Mouse (Mus musculus): ENCODE results near the gene Klhdc10. TPM values are rescaled to one million over a fixed set of nuclear protein-coding genes. Genes with fewer than 3 reads are reported as not detected.
A peak's percentile ranks its signal among the peaks of the same experiment; 100 is the strongest.

The Klhdc10 gene
- polyA plus RNA-seq (2015; fragmentation: Nextera tagmentation; extraction: Ambion mirVana) = 38.0 TPM in 2 replicates

- under 1% methylated on average over 40 of the region's 41 CpGs for WGBS
Observed at GRCm38 (mm10) chr6:30401308-30402015, at the start of gene Klhdc10. Gene Klhdc10, plus strand, starts transcription at chr6:30401868.

GRCm38 (mm10) chr6:30352762-30353161 lies 48.9 kb upstream of the Klhdc10 start:
- WGBS = 67% methylated on average over 8 of the region's 8 CpGs
- Histone ChIP-seq H3K27ac (ENCODE audit: low read length) (no peak overlapping the region), H3K9me3 (ENCODE audit: control insufficient read depth, low read length) (no peaks in the 10 kb centered on the region), H3K9ac (replicated peaks; ENCODE audit: low read depth, low read length) (no peak overlapping the region), H3K27me3 (replicated peaks; ENCODE audit: control insufficient read depth, insufficient read depth, low read length) (no peaks in the 10 kb centered on the region), H3K4me2 (ENCODE audit: low read length) (no peak overlapping the region), H3K4me1 (replicated peaks; ENCODE audit: control insufficient read depth, insufficient read depth, low read length) (no peaks in the 10 kb centered on the region), H3K4me3 (replicated peaks; ENCODE audit: low read length) (no peak overlapping the region), H3K36me3 (ENCODE audit: control insufficient read depth, insufficient read depth) (no peaks in the 10 kb centered on the region)
- ATAC-seq = no peak

More at GRCm38 (mm10) chr6:30401308-30402015, at the start of gene Klhdc10:
- peak; percentile 100 for ATAC-seq
- peak within 1 kb of the TSS; percentile 98 for H3K9ac ChIP-seq (replicated peaks; ENCODE audit: low read depth, low read length)
- peak within 1 kb of the TSS; percentile 89 for H3K4me3 ChIP-seq (replicated peaks; ENCODE audit: low read length)
- H3K9me3 ChIP-seq (ENCODE audit: control insufficient read depth, low read length) = no peaks in the 10 kb centered on the region
- peak within 1 kb of the TSS; percentile 99 for H3K27ac ChIP-seq (ENCODE audit: low read length)
- H3K36me3 ChIP-seq (ENCODE audit: control insufficient read depth, insufficient read depth) = no peaks in the 10 kb centered on the region
- H3K27me3 ChIP-seq (replicated peaks; ENCODE audit: control insufficient read depth, insufficient read depth, low read length) = no peaks in the 10 kb centered on the region
- H3K4me2 ChIP-seq (ENCODE audit: low read length) = peak within 1 kb of the TSS; percentile 60
- no peaks in the 10 kb centered on the region; the same call in 1 of the 2 replicates for H3K4me1 ChIP-seq (replicated peaks; ENCODE audit: control insufficient read depth, insufficient read depth, low read length)

GRCm38 (mm10) chr6:30353661-30354060 lies 48.0 kb upstream of the Klhdc10 start:
- Histone ChIP-seq H3K4me2 (ENCODE audit: low read length) (no peak overlapping the region), H3K9me3 (ENCODE audit: control insufficient read depth, low read length) (no peaks in the 10 kb centered on the region), H3K27ac (ENCODE audit: low read length) (no peak overlapping the region), H3K4me1 (replicated peaks; ENCODE audit: control insufficient read depth, insufficient read depth, low read length) (no peaks in the 10 kb centered on the region), H3K36me3 (ENCODE audit: control insufficient read depth, insufficient read depth) (no peaks in the 10 kb centered on the region), H3K4me3 (replicated peaks; ENCODE audit: low read length) (no peak overlapping the region), H3K9ac (replicated peaks; ENCODE audit: low read depth, low read length) (no peak overlapping the region), H3K27me3 (replicated peaks; ENCODE audit: control insufficient read depth, insufficient read depth, low read length) (no peaks in the 10 kb centered on the region)
- WGBS = 75% methylated on average over 8 of the region's 8 CpGs
- ATAC-seq = no peak

GRCm38 (mm10) chr6:30354760-30355159 lies 46.9 kb upstream of the Klhdc10 start:
- no peaks in the 10 kb centered on the region for H3K9me3 ChIP-seq (ENCODE audit: control insufficient read depth, low read length)
- H3K4me3 ChIP-seq (replicated peaks; ENCODE audit: low read length) = no peak overlapping the region
- no peaks in the 10 kb centered on the region for H3K27me3 ChIP-seq (replicated peaks; ENCODE audit: control insufficient read depth, insufficient read depth, low read length)
- H3K9ac ChIP-seq (replicated peaks; ENCODE audit: low read depth, low read length) = no peak overlapping the region
- no peak overlapping the region for H3K4me2 ChIP-seq (ENCODE audit: low read length)
- ATAC-seq = no peak
- 77% methylated on average over 5 of the region's 5 CpGs for WGBS
- H3K27ac ChIP-seq (ENCODE audit: low read length) = no peak overlapping the region
- no peaks in the 10 kb centered on the region for H3K4me1 ChIP-seq (replicated peaks; ENCODE audit: control insufficient read depth, insufficient read depth, low read length)
- no peaks in the 10 kb centered on the region for H3K36me3 ChIP-seq (ENCODE audit: control insufficient read depth, insufficient read depth)

GRCm38 (mm10) chr6:30355701-30356100 lies 46.0 kb upstream of the Klhdc10 start:
- Histone ChIP-seq H3K9me3 (ENCODE audit: control insufficient read depth, low read length) (no peaks in the 10 kb centered on the region), H3K36me3 (ENCODE audit: control insufficient read depth, insufficient read depth) (no peaks in the 10 kb centered on the region), H3K27me3 (replicated peaks; ENCODE audit: control insufficient read depth, insufficient read depth, low read length) (no peaks in the 10 kb centered on the region), H3K4me1 (replicated peaks; ENCODE audit: control insufficient read depth, insufficient read depth, low read length) (no peaks in the 10 kb centered on the region), H3K9ac (replicated peaks; ENCODE audit: low read depth, low read length) (no peak overlapping the region), H3K4me3 (replicated peaks; ENCODE audit: low read length) (no peak overlapping the region), H3K4me2 (ENCODE audit: low read length) (no peak overlapping the region), H3K27ac (ENCODE audit: low read length) (no peak overlapping the region)
- WGBS = 76% methylated on average over 8 of the region's 8 CpGs
- ATAC-seq = no peak

- H3K27ac ChIP-seq (ENCODE audit: low read length) = no peak overlapping the region
- ATAC-seq = no peak
- WGBS = 89% methylated on average over 5 of the region's 5 CpGs
Observed at GRCm38 (mm10) chr6:30356161-30356560, 45.5 kb upstream of the Klhdc10 start.

GRCm38 (mm10) chr6:30356680-30357079 lies 45.0 kb upstream of the Klhdc10 start:
- Histone ChIP-seq H3K4me1 (replicated peaks; ENCODE audit: control insufficient read depth, insufficient read depth, low read length) (no peaks in the 10 kb centered on the region), H3K9ac (replicated peaks; ENCODE audit: low read depth, low read length) (no peak overlapping the region), H3K9me3 (ENCODE audit: control insufficient read depth, low read length) (no peaks in the 10 kb centered on the region), H3K4me3 (replicated peaks; ENCODE audit: low read length) (no peak overlapping the region), H3K27me3 (replicated peaks; ENCODE audit: control insufficient read depth, insufficient read depth, low read length) (no peaks in the 10 kb centered on the region), H3K27ac (ENCODE audit: low read length) (no peak overlapping the region), H3K36me3 (ENCODE audit: control insufficient read depth, insufficient read depth) (no peaks in the 10 kb centered on the region), H3K4me2 (ENCODE audit: low read length) (no peak overlapping the region)
- 91% methylated on average over 12 of the region's 12 CpGs for WGBS
- ATAC-seq = no peak

More at GRCm38 (mm10) chr6:30356161-30356560, 45.5 kb upstream of the Klhdc10 start:
- H3K9ac ChIP-seq (replicated peaks; ENCODE audit: low read depth, low read length) = no peak overlapping the region
- no peaks in the 10 kb centered on the region for H3K9me3 ChIP-seq (ENCODE audit: control insufficient read depth, low read length)
- H3K4me2 ChIP-seq (ENCODE audit: low read length) = no peak overlapping the region
- no peaks in the 10 kb centered on the region for H3K27me3 ChIP-seq (replicated peaks; ENCODE audit: control insufficient read depth, insufficient read depth, low read length)
- H3K4me3 ChIP-seq (replicated peaks; ENCODE audit: low read length) = no peak overlapping the region
- no peaks in the 10 kb centered on the region for H3K36me3 ChIP-seq (ENCODE audit: control insufficient read depth, insufficient read depth)
- no peaks in the 10 kb centered on the region for H3K4me1 ChIP-seq (replicated peaks; ENCODE audit: control insufficient read depth, insufficient read depth, low read length)

GRCm38 (mm10) chr6:30357561-30358177 lies 44.0 kb upstream of the Klhdc10 start:
- H3K27me3 ChIP-seq (replicated peaks; ENCODE audit: control insufficient read depth, insufficient read depth, low read length) = no peaks in the 10 kb centered on the region
- no peaks in the 10 kb centered on the region for H3K36me3 ChIP-seq (ENCODE audit: control insufficient read depth, insufficient read depth)
- H3K4me1 ChIP-seq (replicated peaks; ENCODE audit: control insufficient read depth, insufficient read depth, low read length) = no peaks in the 10 kb centered on the region
- no peak overlapping the region for H3K4me2 ChIP-seq (ENCODE audit: low read length)
- peak; percentile 76 for ATAC-seq
- WGBS = 22% methylated on average over 9 of the region's 9 CpGs
- H3K9ac ChIP-seq (replicated peaks; ENCODE audit: low read depth, low read length) = no peak overlapping the region
- H3K9me3 ChIP-seq (ENCODE audit: control insufficient read depth, low read length) = no peaks in the 10 kb centered on the region
- H3K27ac ChIP-seq (ENCODE audit: low read length) = no peak overlapping the region
- H3K4me3 ChIP-seq (replicated peaks; ENCODE audit: low read length) = no peak overlapping the region

- Histone ChIP-seq H3K4me1 (replicated peaks; ENCODE audit: control insufficient read depth, insufficient read depth, low read length) (no peaks in the 10 kb centered on the region), H3K9ac (replicated peaks; ENCODE audit: low read depth, low read length) (no peak overlapping the region), H3K27me3 (replicated peaks; ENCODE audit: control insufficient read depth, insufficient read depth, low read length) (no peaks in the 10 kb centered on the region), H3K27ac (ENCODE audit: low read length) (no peak overlapping the region), H3K4me3 (replicated peaks; ENCODE audit: low read length) (no peak overlapping the region), H3K36me3 (ENCODE audit: control insufficient read depth, insufficient read depth) (no peaks in the 10 kb centered on the region), H3K9me3 (ENCODE audit: control insufficient read depth, low read length) (no peaks in the 10 kb centered on the region), H3K4me2 (ENCODE audit: low read length) (no peak overlapping the region)
- no peak for ATAC-seq
- WGBS = 79% methylated on average over 12 of the region's 12 CpGs
Observed at GRCm38 (mm10) chr6:30359762-30360509, 41.7 kb upstream of the Klhdc10 start.
